8 mouse cellular contexts compared by ENCODE assay signal in genomic region chr15:99663964-99664599, GRCm38 (mm10). TPM values are rescaled to one million over a fixed set of nuclear protein-coding genes. Genes with fewer than 3 reads are reported as not detected.
DNase-seq lines count a peak whose midpoint lies in the region; ATAC-seq and TF ChIP-seq lines count a peak whose summit lies in the region.

No protein-coding gene starts in this region.

- H3K4me1 ChIP-seq in lung, postnatal 0 days (ENCODE audit: insufficient read depth, low read depth, low read length), result peaks cover 5% of the 10 kb centered on the region; the same call in 1 of the 2 replicates
- H3K4me1 ChIP-seq in hindbrain, postnatal 0 days (ENCODE audit: insufficient read depth, low read length), result peaks cover 14% of the 10 kb centered on the region
- peaks cover 16% of the 10 kb centered on the region for H3K4me1 ChIP-seq in liver, postnatal 0 days (ENCODE audit: insufficient read depth)

- H3K9ac ChIP-seq in lung, postnatal 0 days (replicated peaks; ENCODE audit: low read depth), result no peak overlapping the region
- peak overlapping the region; percentile 71 for H3K9ac ChIP-seq in hindbrain, postnatal 0 days (replicated peaks; ENCODE audit: low read length)
- H3K9ac ChIP-seq in liver, postnatal 0 days (replicated peaks), result peak overlapping the region; percentile 54

- H3K27ac ChIP-seq in lung, postnatal 0 days (ENCODE audit: low read length), result no peak overlapping the region
- peak overlapping the region; percentile 92 for H3K27ac ChIP-seq in hindbrain, postnatal 0 days
- H3K27ac ChIP-seq in liver, postnatal 0 days (ENCODE audit: low read depth), result 0 out of 2 replicates have a peak overlapping the region, but pooled peaks have one; percentile 22

- peak overlapping the region; percentile 91 for H3K4me2 ChIP-seq in lung, postnatal 0 days (replicated peaks; ENCODE audit: low read depth, low read length)
- peak overlapping the region; percentile 79 for H3K4me2 ChIP-seq in hindbrain, postnatal 0 days (ENCODE audit: low read depth, low read length)
- peak overlapping the region; percentile 90 for H3K4me2 ChIP-seq in liver, postnatal 0 days (ENCODE audit: low read depth, low read length)

- WGBS in lung, postnatal 0 days, result 2% methylated on average over 17 of the region's 17 CpGs
- WGBS in hindbrain, postnatal 0 days, result 6% methylated on average over 17 of the region's 17 CpGs
- WGBS in liver, postnatal 0 days (ENCODE audit: insufficient replicate concordance), result 4% methylated on average over 17 of the region's 17 CpGs

- no peaks in the 10 kb centered on the region for H3K9me3 ChIP-seq in lung, postnatal 0 days (ENCODE audit: low read length)
- no peaks in the 10 kb centered on the region for H3K9me3 ChIP-seq in hindbrain, postnatal 0 days (ENCODE audit: low read length)
- 0 out of 2 replicates have a peak, but pooled peaks cover 2% of the 10 kb centered on the region for H3K9me3 ChIP-seq in liver, postnatal 0 days (ENCODE audit: low read length)

- ATAC-seq in lung, postnatal 0 days, result no peak
- peak; percentile 33; the same call in 1 of the 2 replicates for ATAC-seq in hindbrain, postnatal 0 days
- no peak; the same call in 1 of the 2 replicates for ATAC-seq in liver, postnatal 0 days

- no peak for DNase-seq in lung, postnatal 0 days (ENCODE audit: low spot score)
- DNase-seq in lung, postnatal 4 days, result no peak
- DNase-seq in cerebellum, adult 9-11 months, result peak; percentile 66
- DNase-seq in hindbrain, postnatal 0 days (ENCODE audit: low spot score), result peak; percentile 49
- no peak for DNase-seq in liver, postnatal 0 days
- DNase-seq in B cell, adult 2 months, result no peak
- no peak for DNase-seq in thymus, postnatal 4 days
- no peak for DNase-seq in kidney, postnatal 14 days

- H3K4me3 ChIP-seq in lung, postnatal 0 days (ENCODE audit: low read depth, low read length), result peak overlapping the region; percentile 45
- H3K4me3 ChIP-seq in hindbrain, postnatal 0 days (ENCODE audit: low read length), result peak overlapping the region; percentile 41
- H3K4me3 ChIP-seq in liver, postnatal 0 days (ENCODE audit: low read depth, low read length), result peak overlapping the region; percentile 45

- no peaks in the 10 kb centered on the region for H3K36me3 ChIP-seq in lung, postnatal 0 days (ENCODE audit: insufficient read depth, low read length)
- no peaks in the 10 kb centered on the region for H3K36me3 ChIP-seq in hindbrain, postnatal 0 days (ENCODE audit: insufficient read depth, low read length)
- no peaks in the 10 kb centered on the region for H3K36me3 ChIP-seq in liver, postnatal 0 days (replicated peaks; ENCODE audit: insufficient read depth, low read length)

- H3K27me3 ChIP-seq in lung, postnatal 0 days (replicated peaks; ENCODE audit: insufficient read depth, low read length), result peaks cover 18% of the 10 kb centered on the region
- H3K27me3 ChIP-seq in hindbrain, postnatal 0 days (ENCODE audit: insufficient read depth, low read length), result no peaks in the 10 kb centered on the region
- H3K27me3 ChIP-seq in liver, postnatal 0 days (ENCODE audit: insufficient read depth, low read length), result peaks cover 41% of the 10 kb centered on the region

- no peak for TF ChIP-seq CTCF in lung, postnatal 0 days (IDR thresholded peaks at IDR 0.05)
- TF ChIP-seq CTCF in hindbrain, postnatal 0 days (IDR thresholded peaks at IDR 0.05; ENCODE audit: low read depth), result no peak
- TF ChIP-seq CTCF in liver, postnatal 0 days (IDR thresholded peaks at IDR 0.05; ENCODE audit: low read depth), result no peak

- TF ChIP-seq EP300 in lung, postnatal 0 days (IDR thresholded peaks at IDR 0.05), result no peak
- TF ChIP-seq EP300 in liver, postnatal 0 days (IDR thresholded peaks at IDR 0.05; ENCODE audit: low read depth), result no peak

RNA-seq across cellular contexts. Expression of gene Asic1, which starts 6.1 kb away (rescaled TPM):
- polyA plus RNA-seq in lung, postnatal 0 days (2015; fragmentation: Nextera tagmentation; extraction: Ambion mirVana), result 1.3 TPM in 2 replicates
- total RNA-seq in hindbrain, postnatal 0 days (2014; rRNA removed), result 127 and 143 TPM in 2 replicates
- polyA plus RNA-seq in hindbrain, postnatal 0 days (2015; fragmentation: Nextera tagmentation; extraction: Ambion mirVana), result 32.0 and 37.1 TPM in 2 replicates
- 0.38 and 0.54 TPM in 2 replicates for polyA plus RNA-seq in liver, postnatal 0 days (2015; fragmentation: Nextera tagmentation; extraction: Ambion mirVana)

RNA-seq across cellular contexts. Expression of gene Racgap1, which starts 12.6 kb away (rescaled TPM):
- 7.5 and 10.9 TPM in 2 replicates for polyA plus RNA-seq in lung, postnatal 0 days (2015; fragmentation: Nextera tagmentation; extraction: Ambion mirVana)
- total RNA-seq in hindbrain, postnatal 0 days (2014; rRNA removed), result 46.4 and 49.1 TPM in 2 replicates
- polyA plus RNA-seq in hindbrain, postnatal 0 days (2015; fragmentation: Nextera tagmentation; extraction: Ambion mirVana), result 49.7 and 52.0 TPM in 2 replicates
- 28.6 and 31.9 TPM in 2 replicates for polyA plus RNA-seq in liver, postnatal 0 days (2015; fragmentation: Nextera tagmentation; extraction: Ambion mirVana)

RNA-seq across cellular contexts. Expression of gene Smarcd1, which starts 37.8 kb away (rescaled TPM):
- polyA plus RNA-seq in lung, postnatal 0 days (2015; fragmentation: Nextera tagmentation; extraction: Ambion mirVana), result 19.7 and 20.4 TPM in 2 replicates
- 74.0 and 89.4 TPM in 2 replicates for total RNA-seq in hindbrain, postnatal 0 days (2014; rRNA removed)
- 78.1 and 91.2 TPM in 2 replicates for polyA plus RNA-seq in hindbrain, postnatal 0 days (2015; fragmentation: Nextera tagmentation; extraction: Ambion mirVana)
- polyA plus RNA-seq in liver, postnatal 0 days (2015; fragmentation: Nextera tagmentation; extraction: Ambion mirVana), result 4.7 and 5.3 TPM in 2 replicates

RNA-seq across cellular contexts. Expression of gene Gm17349, which starts 41.2 kb away (rescaled TPM):
- polyA plus RNA-seq in lung, postnatal 0 days (2015; fragmentation: Nextera tagmentation; extraction: Ambion mirVana), result 3.2 TPM in 1 of 2 replicates, not detected in the other
- not detected in 2 replicates for total RNA-seq in hindbrain, postnatal 0 days (2014; rRNA removed)
- polyA plus RNA-seq in hindbrain, postnatal 0 days (2015; fragmentation: Nextera tagmentation; extraction: Ambion mirVana), result not detected in 2 replicates
- polyA plus RNA-seq in liver, postnatal 0 days (2015; fragmentation: Nextera tagmentation; extraction: Ambion mirVana), result 1.3 and 2.9 TPM in 2 replicates

RNA-seq across cellular contexts. Expression of gene Gpd1, which starts 53.2 kb away (rescaled TPM):
- 10.0 and 13.2 TPM in 2 replicates for polyA plus RNA-seq in lung, postnatal 0 days (2015; fragmentation: Nextera tagmentation; extraction: Ambion mirVana)
- 2.8 and 3.7 TPM in 2 replicates for total RNA-seq in hindbrain, postnatal 0 days (2014; rRNA removed)
- polyA plus RNA-seq in hindbrain, postnatal 0 days (2015; fragmentation: Nextera tagmentation; extraction: Ambion mirVana), result 2.5 TPM in 2 replicates
- polyA plus RNA-seq in liver, postnatal 0 days (2015; fragmentation: Nextera tagmentation; extraction: Ambion mirVana), result 147 and 150 TPM in 2 replicates

Comparison
In these comparisons a context has a peak if more than half of its experiments do, and no peak if none do; other contexts are left out.
1. DNase-seq: peak in cerebellum, adult 9-11 months (single experiment) and hindbrain, postnatal 0 days (single experiment); none in lung, postnatal 0 days (single experiment), lung, postnatal 4 days (0 of 2), liver, postnatal 0 days (single experiment), B cell, adult 2 months (0 of 2), thymus, postnatal 4 days (single experiment) and kidney, postnatal 14 days (single experiment).
2. RNA of gene Asic1, which starts 6.1 kb away (polyA plus RNA-seq): 32.0 to 37.1 TPM in hindbrain, postnatal 0 days; 1.3 TPM in lung, postnatal 0 days and 0.38 to 0.54 TPM in liver, postnatal 0 days; every median in the first group is over 10 times any median in the second.
3. Peak in every context shown above with its lines, with median percentiles within 50 percentile points of each other: H3K4me2 ChIP-seq and H3K4me3 ChIP-seq.